Mouse (Mus musculus) A20 (cell line): Measurements from ENCODE around the gene Txndc11.
"Not testable (repeated sequence)": the region's sequence is repeated elsewhere in the genome, so short reads cannot be mapped to it uniquely, and the experiment has no call there.

ENCODE experiments used
- DNase-seq: peaks from one replicate; pipeline ENCODE4 v3.0.0-alpha.2; 2011; ENCODE audit warnings: low read depth, low spot score

Gene Txndc11

DNA sequence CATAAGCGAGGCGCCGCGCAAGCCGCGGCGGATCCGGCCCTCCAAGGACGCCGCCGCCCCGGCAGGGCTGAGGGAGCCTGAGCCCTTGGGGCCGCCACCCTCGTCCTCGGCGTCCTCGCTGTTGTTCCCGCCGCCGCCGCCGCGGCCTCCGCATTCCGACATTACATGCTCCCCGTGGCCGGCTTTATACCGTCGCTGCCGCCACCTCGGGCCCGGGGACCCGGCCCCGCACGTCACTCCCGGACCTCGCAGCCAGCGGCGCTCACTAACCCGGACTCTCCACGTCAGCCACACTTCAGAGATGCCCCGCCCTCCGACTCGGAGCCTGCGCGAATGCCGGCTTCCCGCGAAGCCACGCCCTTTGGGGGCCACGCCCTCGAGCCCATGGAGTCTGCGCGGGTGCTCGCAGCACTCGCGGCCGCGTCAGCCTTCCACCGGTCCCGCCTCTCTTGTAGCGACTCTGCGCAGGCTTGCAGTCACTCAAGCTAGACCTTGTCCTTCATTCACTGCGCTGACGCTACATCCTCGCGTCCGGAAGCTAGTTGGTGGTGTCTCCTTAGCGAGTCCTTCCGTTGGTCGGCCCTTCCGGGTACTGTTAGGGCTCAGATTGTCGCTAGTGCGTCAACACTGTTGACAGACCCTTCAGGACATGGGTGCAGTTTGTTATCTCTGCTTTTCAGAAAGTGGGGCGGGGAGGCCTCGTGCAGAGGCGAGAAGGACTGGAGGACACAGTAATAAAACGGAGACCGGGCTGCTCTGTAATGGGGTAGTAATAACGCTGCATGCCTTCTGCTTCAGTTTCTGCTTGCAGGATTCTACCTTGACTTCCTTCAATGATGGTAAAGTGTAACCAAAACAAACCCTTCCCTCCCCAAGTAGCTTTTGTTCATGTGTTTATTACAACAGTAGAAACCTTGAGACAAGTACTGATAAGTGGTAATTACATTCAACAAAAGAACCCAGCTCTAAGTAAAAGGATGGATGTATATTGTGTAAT lies at the start of gene Txndc11:
Gene Txndc11, minus strand, starts transcription at position 303 of the 997 bp plus-strand sequence.
- DNase-seq, result peak; percentile 98

DNA sequence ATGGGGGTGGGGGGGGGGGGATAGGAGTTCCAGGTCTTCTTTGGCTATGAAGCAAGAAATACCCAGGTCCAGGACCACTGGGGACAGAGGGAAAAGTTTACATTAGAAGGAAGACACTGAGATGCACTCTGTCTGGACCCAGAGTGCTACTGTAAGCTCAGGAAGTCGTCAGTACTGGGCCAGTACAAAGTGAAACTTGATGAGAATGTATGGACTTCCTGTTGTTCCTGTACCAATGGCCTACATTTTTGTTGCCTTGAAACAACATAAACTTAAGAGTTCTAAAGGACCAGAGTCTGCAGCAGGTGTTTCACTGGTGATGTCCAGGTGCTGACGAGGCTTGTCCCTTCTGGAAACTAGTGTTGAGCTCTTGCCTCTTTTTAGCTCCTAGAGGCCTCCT lies 43.0 kb upstream of the Txndc11 start:
- DNase-seq, result peak; percentile 36

GRCm38 (mm10) chr16:11176884-11177244 lies 42.4 kb upstream of the Txndc11 start:
- no peak for DNase-seq

DNA sequence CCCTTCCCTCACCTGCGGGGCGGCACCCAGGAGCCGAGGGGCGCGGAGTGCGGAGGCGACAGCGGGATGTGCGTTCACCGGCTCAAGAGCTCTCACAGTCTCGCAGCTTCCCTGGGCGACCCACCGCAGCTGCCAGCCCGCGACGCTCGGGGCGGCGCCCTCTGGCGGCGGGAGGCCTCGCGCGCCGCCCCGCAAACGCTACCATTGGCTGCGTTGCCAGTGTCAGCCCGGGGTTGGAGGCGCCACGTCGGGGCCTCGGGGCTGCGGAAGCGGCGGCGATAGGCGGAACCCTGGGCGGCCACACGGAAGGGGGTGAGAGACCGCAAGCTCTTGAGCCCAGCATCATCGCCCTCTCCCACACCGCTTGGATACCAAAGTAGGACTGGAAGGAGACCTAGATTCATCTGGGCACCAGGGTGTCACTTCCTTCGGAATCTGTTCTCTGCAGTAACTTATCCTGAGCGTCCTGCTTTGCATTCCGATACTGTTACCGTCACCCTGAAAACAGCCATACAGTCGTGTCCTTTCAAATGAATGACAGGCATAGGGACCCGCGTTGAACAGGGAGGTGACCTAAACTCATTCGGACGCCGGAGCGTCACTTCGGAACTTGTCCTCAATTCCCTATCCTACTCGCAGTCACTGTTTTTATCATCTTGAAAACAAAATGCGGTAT lies 41.9 kb upstream of the Txndc11 start, which contains the start of gene Zc3h7a:
Gene Zc3h7a, minus strand, starts transcription at position 186 of the 676 bp plus-strand sequence.
- peak; percentile 95 for DNase-seq

DNA sequence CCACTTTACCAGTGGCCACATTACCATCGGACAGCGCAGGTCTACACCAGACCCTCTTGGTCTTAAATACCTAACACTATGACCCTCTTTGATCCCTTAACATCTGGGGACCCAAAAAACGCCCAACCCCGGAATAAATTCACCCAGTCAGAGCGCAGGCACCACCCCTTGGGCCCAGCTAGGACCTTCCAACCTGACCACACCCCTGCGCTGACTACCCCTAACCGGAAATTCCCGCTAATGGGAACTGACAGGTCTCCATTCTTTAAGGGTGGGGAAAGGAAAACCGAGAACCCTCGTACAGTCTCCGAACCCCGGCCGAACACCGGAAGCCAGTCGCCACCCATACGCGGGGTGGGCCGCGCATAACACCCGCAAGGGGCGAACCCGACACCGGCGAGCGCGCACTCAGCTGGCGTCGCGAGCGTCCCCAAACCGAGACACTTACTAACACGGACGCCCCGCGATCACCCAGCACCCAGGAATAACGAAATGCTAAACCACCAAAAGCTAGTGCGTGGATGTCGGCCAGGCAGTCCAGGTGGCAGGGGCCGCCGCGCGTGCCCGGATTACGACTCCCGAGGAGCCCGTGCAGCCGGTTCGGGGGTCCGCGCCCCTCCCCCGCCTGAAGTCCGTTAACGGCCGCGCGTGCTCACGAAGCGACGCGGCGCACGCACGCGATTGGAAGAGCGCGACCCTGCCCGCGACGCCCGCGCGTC lies 41.2 kb upstream of the Txndc11 start:
- peak; percentile 89 for DNase-seq

- DNase-seq, result no peak
Observed at GRCm38 (mm10) chr16:11175100-11175488, 40.6 kb upstream of the Txndc11 start.

DNA sequence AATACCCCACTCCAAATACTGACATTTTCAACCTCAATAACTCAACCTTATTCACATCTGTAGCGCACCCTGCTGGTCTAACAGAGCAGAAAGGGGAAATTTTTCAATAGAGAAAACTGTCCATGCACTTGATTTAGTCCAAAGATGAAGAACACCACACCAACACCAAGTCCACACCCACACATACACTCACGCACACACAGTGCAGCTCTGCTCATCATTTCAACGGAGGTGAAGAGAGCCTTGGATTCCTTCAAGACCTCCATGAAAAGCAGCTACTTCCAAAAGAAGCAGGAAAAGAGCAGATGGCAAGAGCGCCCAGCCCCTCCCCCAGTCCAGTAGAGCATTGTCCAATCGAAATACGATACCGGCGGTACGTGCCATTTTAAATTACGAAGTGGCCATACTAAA lies 40.2 kb upstream of the Txndc11 start:
- peak; percentile 91 for DNase-seq

DNA sequence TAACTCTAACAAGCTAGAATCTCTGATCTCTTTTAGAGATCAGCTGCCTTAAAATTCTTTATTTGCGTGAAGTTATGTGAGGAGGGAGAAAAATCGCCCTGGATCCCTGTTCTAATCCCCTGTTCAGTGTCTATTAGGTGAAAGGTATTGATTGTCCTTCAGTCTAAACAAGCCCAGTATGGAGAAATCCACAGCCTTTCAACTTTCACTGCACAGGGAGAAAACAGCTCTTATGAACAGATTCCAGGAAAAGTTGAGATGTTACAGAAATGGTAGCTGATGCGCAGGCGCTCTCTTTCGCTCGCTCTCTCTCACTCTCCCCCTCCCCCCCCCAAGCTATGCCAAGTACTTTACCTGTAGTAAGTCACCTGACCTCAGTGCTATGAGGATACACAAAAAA lies 37.2 kb upstream of the Txndc11 start:
- DNase-seq, result no peak

- no peak for DNase-seq
Observed at GRCm38 (mm10) chr16:11166431-11166830, 32.0 kb upstream of the Txndc11 start.

GRCm38 (mm10) chr16:11164695-11165255 lies 30.3 kb upstream of the Txndc11 start:
- no peak for DNase-seq

DNA sequence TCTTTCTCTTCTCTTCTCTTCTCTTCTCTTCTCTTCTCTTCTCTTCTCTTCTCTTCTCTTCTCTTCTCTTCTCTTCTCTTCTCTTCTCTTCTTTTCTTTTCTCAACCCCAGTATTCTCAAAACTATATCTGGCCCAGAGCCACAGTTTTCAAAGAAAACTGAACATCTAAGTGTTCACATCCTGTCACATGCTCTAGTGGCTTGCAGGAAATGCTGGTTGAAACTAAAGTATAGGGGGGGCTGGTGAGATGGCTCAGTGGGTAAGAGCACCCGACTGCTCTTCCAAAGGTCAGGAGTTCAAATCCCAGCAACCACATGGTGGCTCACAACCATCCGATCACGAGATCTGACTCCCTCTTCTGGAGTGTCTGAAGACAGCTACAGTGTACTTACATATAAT lies 23.3 kb upstream of the Txndc11 start:
- peak; percentile 30 for DNase-seq

DNA sequence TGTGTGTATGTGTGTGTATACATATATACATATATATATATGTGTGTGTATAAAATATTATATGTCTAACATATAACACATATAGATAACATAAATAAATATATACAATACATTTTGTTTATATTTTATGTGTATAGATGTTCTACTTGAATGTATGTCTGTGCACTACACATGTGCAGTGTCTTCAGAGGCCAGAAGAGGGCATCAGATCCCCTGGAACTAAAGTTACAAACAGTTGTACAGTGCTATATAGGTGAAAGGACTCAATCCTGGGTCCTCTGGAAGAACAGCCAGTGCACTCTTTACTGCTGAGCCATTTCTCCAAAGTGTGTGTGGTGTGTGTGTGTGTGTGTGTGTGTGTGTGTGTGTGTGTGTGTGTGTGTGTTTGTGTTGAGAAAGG lies 20.1 kb upstream of the Txndc11 start:
- DNase-seq, result peak; percentile 20

DNA sequence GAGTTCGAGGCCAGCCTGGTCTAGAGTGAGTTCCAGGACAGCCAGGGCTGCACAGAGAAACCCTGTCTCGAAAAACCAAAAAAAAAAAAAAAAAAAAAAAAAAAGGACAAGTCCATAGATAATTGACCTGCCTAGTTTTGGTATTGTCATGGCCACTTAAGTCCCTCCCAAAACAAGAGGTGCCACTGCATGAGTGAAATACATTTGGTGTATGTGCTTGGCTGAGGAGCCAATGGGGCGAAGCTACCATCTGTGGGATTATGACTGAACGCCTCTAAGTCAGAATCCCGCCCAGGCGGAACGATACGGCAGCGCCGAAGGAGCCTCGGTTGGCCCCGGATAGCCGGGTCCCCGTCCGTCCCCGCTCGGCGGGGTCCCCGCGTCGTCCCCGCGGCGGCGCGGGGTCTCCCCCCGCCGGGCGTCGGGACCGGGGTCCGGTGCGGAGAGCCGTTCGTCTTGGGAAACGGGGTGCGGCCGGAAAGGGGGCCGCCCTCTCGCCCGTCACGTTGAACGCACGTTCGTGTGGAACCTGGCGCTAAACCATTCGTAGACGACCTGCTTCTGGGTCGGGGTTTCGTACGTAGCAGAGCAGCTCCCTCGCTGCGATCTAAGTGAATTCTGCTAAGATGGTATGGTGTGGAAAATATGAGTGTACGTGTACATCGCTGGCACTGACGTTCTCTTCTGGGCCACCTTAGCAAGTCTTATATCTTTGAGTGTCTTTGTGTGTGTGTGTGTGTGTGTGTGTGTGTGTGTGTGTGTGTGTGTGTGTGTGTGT lies 9.4 kb upstream of the Txndc11 start:
- not testable (repeated sequence) for DNase-seq

DNA sequence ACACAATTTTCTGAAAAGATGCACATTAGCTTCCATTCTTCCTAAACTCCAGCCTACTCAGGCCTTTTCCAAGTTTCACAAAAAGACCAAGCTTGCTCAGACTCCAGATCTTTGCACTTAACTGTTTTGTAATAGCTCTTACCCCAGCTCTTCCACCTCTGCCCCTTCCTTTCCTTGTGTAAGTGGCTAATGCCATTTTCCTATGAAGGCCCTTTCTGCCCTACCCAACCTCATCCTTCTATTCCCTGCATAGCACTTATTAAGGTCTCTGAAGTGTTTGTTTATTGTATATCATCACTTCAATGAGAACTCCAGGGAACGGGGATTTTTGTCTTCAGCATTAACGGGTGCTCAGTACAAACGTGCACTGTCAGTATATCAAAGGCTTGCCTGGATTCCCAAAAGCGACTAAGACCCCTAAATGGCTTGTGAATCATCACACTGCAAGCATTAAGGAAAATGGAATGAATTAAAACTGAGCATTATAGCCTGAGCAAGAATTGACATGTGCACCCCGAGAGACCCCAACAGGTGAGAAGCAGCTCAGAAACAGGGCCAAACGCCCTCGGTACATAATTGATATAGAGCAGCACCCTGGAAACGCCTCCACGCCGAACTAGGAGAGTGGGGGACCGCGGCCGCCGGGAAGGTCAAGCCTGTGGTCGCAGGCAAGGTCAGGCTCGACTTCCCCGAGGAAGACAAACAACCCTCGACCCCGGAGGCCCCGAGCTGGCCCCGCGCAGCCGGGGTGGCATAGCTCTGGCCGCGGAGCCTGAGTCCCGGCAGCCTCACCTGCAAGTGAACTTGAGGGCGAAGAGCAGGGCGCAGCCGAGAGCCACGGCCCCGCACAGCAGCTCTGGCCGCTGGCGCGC lies 738 bp downstream of the Txndc11 start:
- no peak for DNase-seq

- peak; percentile 44 for DNase-seq
Observed at GRCm38 (mm10) chr16:11132839-11133238, 1.6 kb downstream of the Txndc11 start.

- DNase-seq, result no peak
Observed at GRCm38 (mm10) chr16:11128301-11128700, 6.1 kb downstream of the Txndc11 start.

- no peak for DNase-seq
Observed at GRCm38 (mm10) chr16:11125371-11125770, 9.1 kb downstream of the Txndc11 start.

DNA sequence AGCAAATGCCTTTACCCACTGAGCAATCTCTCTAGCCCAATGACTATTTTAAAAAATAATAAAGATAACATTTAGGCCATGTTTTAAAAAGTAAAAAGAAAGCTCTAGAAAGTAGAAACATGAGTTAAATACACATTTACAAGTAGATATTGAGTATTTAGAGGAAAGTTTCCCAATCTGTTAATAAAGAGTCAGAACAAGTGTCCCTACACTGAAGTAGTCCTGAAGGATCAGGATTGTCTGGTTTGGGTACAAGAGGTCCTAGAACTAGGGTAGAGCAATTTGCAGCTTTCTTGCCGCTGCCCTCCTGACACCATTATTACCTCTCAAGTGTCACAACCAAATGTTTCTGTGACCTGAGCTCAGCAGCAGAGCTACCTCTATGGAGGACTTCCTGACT lies 10.3 kb downstream of the Txndc11 start:
- DNase-seq, result no peak

GRCm38 (mm10) chr16:11122625-11123024 lies 11.8 kb downstream of the Txndc11 start:
- peak; percentile 81 for DNase-seq

GRCm38 (mm10) chr16:11109198-11109740 lies 25.2 kb downstream of the Txndc11 start:
- DNase-seq, result peak; percentile 37
